Mouse (Mus musculus): Measurements from ENCODE around the gene D830030K20Rik. TPM values are rescaled to one million over a fixed set of nuclear protein-coding genes. Genes with fewer than 3 reads are reported as not detected.
"Not testable (repeated sequence)": the region's sequence is repeated elsewhere in the genome, so short reads cannot be mapped to it uniquely, and the experiment has no call there.

The D830030K20Rik gene
- total RNA-seq (2021): 1 to 10 TPM; 1.9 to 2.0 TPM
- long read RNA-seq, experiment 1, partial matches to known transcripts: 0 of 4 reads
- long read RNA-seq, experiment 1, other reads (novel, unspliced or antisense): 3 of 4 reads
- long read RNA-seq, experiment 2, partial matches to known transcripts: 0 of 2 reads
- long read RNA-seq, experiment 2, other reads (novel, unspliced or antisense): 1 of 2 reads

GRCm38 (mm10) chr14:3208272-3209152, at the start of gene D830030K20Rik:
Gene D830030K20Rik, plus strand, starts transcription at chr14:3208488.
- peak in 1 of 2 experiments; percentile 13 for DNase-seq (ENCODE audit: low spot score in 2 of 2)

- not testable (repeated sequence) for DNase-seq (ENCODE audit: low spot score in 2 of 2)
Observed at GRCm38 (mm10) chr14:3187955-3188354, 20.3 kb upstream of the D830030K20Rik start, which contains the start of gene Gm5795. Gene Gm5795, plus strand, starts transcription at chr14:3188255.

- not testable (repeated sequence) for DNase-seq (ENCODE audit: low spot score in 2 of 2)
Observed at GRCm38 (mm10) chr14:3209367-3209766, 1.1 kb downstream of the D830030K20Rik start.

GRCm38 (mm10) chr14:3262531-3262930, 54.2 kb downstream of the D830030K20Rik start:
- peak in 1 of 2 experiments; percentile 13 for DNase-seq (ENCODE audit: low spot score in 2 of 2)

Other genes with a start within 250 kb of the D830030K20Rik start
- not detected for gene Gm2888, start 178.5 kb upstream of the D830030K20Rik start, total RNA-seq (2021)
- gene Gm2897, start 159.2 kb upstream of the D830030K20Rik start, total RNA-seq (2021): under 1 TPM; 0.39 to 0.47 TPM
- not detected for gene Gm10340, start 74.5 kb upstream of the D830030K20Rik start, total RNA-seq (2021)
- gene Gm5795, start 20.2 kb upstream of the D830030K20Rik start, total RNA-seq (2021): not detected
- gene Gm2956, start 124.1 kb downstream of the D830030K20Rik start, total RNA-seq (2021): not detected
- not detected for gene Gm10413, start 186.6 kb downstream of the D830030K20Rik start, total RNA-seq (2021)
- gene Gm10409, start 204.1 kb downstream of the D830030K20Rik start, total RNA-seq (2021): 1 to 10 TPM; 1.2 to 1.4 TPM
- gene Gm3005, start 219.6 kb downstream of the D830030K20Rik start, total RNA-seq (2021): not detected
- gene Gm10408, start 240.9 kb downstream of the D830030K20Rik start, total RNA-seq (2021): not detected

All from gastrocnemius, postnatal 4 days (tissue).